8 mouse cellular contexts compared by ENCODE assay signal in genomic region chr17:34632261-34632691, GRCm38 (mm10). TPM values are rescaled to one million over a fixed set of nuclear protein-coding genes. Genes with fewer than 3 reads are reported as not detected.
A peak's percentile ranks its signal among the peaks of the same experiment; 100 is the strongest.
DNase-seq lines count a peak whose midpoint lies in the region; ATAC-seq and TF ChIP-seq lines count a peak whose summit lies in the region.

No protein-coding gene starts in this region.

- peaks cover 4% of the 10 kb centered on the region; the same call in 1 of the 2 replicates for H3K27me3 ChIP-seq in ES-Bruce4 (ENCODE audit: control insufficient read depth, insufficient read depth, low read length, poor library complexity, severe bottlenecking)
- H3K27me3 ChIP-seq in lung, embryonic 14.5 days (ENCODE audit: insufficient read depth, low read length): peaks cover 51% of the 10 kb centered on the region

- H3K27ac ChIP-seq in ES-Bruce4 (ENCODE audit: insufficient read depth, low read length): no peak overlapping the region
- H3K27ac ChIP-seq in lung, embryonic 14.5 days (ENCODE audit: low read depth): no peak overlapping the region

- H3K36me3 ChIP-seq in ES-Bruce4 (ENCODE audit: control insufficient read depth, insufficient read depth, low read length, poor library complexity, severe bottlenecking): no peaks in the 10 kb centered on the region
- H3K36me3 ChIP-seq in lung, embryonic 14.5 days (ENCODE audit: insufficient read depth): no peaks in the 10 kb centered on the region

- peak overlapping the region; percentile 75 for H3K4me3 ChIP-seq in ES-Bruce4 (ENCODE audit: low read depth, low read length)
- H3K4me3 ChIP-seq in lung, embryonic 14.5 days (ENCODE audit: low read depth, low read length): peak overlapping the region; percentile 37

- DNase-seq in cerebellum, adult 8-10 months: peak; percentile 87
- DNase-seq in layer of hippocampus, adult 9-11 months: peak; percentile 94
- DNase-seq in lung, embryonic 14.5 days: peak; percentile 80
- peak; percentile 91 for DNase-seq in thymus, postnatal 0 days (ENCODE audit: low spot score)

- WGBS in lung, embryonic 14.5 days: under 1% methylated on average over 26 of the region's 26 CpGs

- no peak for TF ChIP-seq EP300 in ES-Bruce4 (IDR thresholded peaks at IDR 0.05; ENCODE audit: insufficient read depth, low read depth, low read length)

- no peak for TF ChIP-seq CTCF in ES-Bruce4 (IDR thresholded peaks at IDR 0.05; ENCODE audit: low read depth, low read length)
- no peak for TF ChIP-seq CTCF in lung, embryonic 14.5 days (IDR thresholded peaks at IDR 0.05; ENCODE audit: low read depth)

- no peaks in the 10 kb centered on the region for H3K9me3 ChIP-seq in ES-Bruce4 (replicated peaks; ENCODE audit: control insufficient read depth, insufficient read depth, low read length, poor library complexity, severe bottlenecking)
- H3K9me3 ChIP-seq in lung, embryonic 14.5 days (ENCODE audit: low read depth, low read length): no peaks in the 10 kb centered on the region

- H3K9ac ChIP-seq in ES-Bruce4 (ENCODE audit: low read depth, poor library complexity, severe bottlenecking): peak overlapping the region; percentile 31
- peak overlapping the region; percentile 2; the same call in 1 of the 2 replicates for H3K9ac ChIP-seq in lung, embryonic 14.5 days

- H3K4me1 ChIP-seq in ES-Bruce4 (ENCODE audit: control insufficient read depth, insufficient read depth, low read length): no peaks in the 10 kb centered on the region
- peaks cover 10% of the 10 kb centered on the region; the same call in 1 of the 2 replicates for H3K4me1 ChIP-seq in lung, embryonic 14.5 days (ENCODE audit: insufficient read depth)

- peak; percentile 74 for ATAC-seq in frontal cortex, adult (ENCODE audit: low TSS enrichment)
- ATAC-seq in hematopoietic stem cell, adult 5-6 weeks (replicated peaks in 1 of 2; ENCODE audit: insufficient read depth in 1 of 2, low FRiP score in 2 of 2, low TSS enrichment in 1 of 2, low read depth in 1 of 2, poor library complexity in 2 of 2, severe bottlenecking in 2 of 2): peak; percentile 87
- peak; percentile 36 for ATAC-seq in lung, embryonic 14.5 days (ENCODE audit: insufficient read depth)
- ATAC-seq in neutrophil, adult 5-6 weeks (ENCODE audit: extremely low read depth, insufficient number of reproducible peaks, low FRiP score, poor library complexity, severe bottlenecking): peak; percentile 59

- TF ChIP-seq POLR2A in ES-Bruce4 (IDR thresholded peaks at IDR 0.05; ENCODE audit: insufficient read depth, low read length): peak; percentile 35

- H3K4me2 ChIP-seq in lung, embryonic 14.5 days: peak overlapping the region; percentile 67

RNA-seq across cellular contexts. Expression of gene Prrt1, which starts 2.9 kb away (rescaled TPM):
- not detected in 2 replicates for polyA plus RNA-seq in ES-Bruce4 (2011; ENCODE audit: insufficient read depth, insufficient read length, low read depth, missing spikeins)
- total RNA-seq in hematopoietic stem cell, adult 5-6 weeks (2017): 0.13 TPM in 1 of 2 replicates, not detected in the other
- polyA plus RNA-seq in lung, embryonic 14.5 days (2014; fragmentation: Nextera tagmentation; extraction: Ambion mirVana): 0.14 TPM in 1 of 2 replicates, not detected in the other
- total RNA-seq in neutrophil, adult 5-6 weeks (2017): 0.25 TPM in 1 of 2 replicates, not detected in the other
- 37.4 and 39.4 TPM in 2 replicates for polyA plus RNA-seq in thymus, postnatal 0 days (2015; fragmentation: Nextera tagmentation; extraction: Ambion mirVana)

RNA-seq across cellular contexts. Expression of gene Ppt2, which starts 4.0 kb away (rescaled TPM):
- 26.7 and 29.2 TPM in 2 replicates for polyA plus RNA-seq in ES-Bruce4 (2011; ENCODE audit: insufficient read depth, insufficient read length, low read depth, missing spikeins)
- total RNA-seq in hematopoietic stem cell, adult 5-6 weeks (2017): 23.2 and 27.6 TPM in 2 replicates
- 24.5 and 25.6 TPM in 2 replicates for polyA plus RNA-seq in lung, embryonic 14.5 days (2014; fragmentation: Nextera tagmentation; extraction: Ambion mirVana)
- 17.2 and 18.7 TPM in 2 replicates for total RNA-seq in neutrophil, adult 5-6 weeks (2017)
- 38.4 and 45.5 TPM in 2 replicates for polyA plus RNA-seq in thymus, postnatal 0 days (2015; fragmentation: Nextera tagmentation; extraction: Ambion mirVana)

RNA-seq across cellular contexts. Expression of gene Fkbpl, which starts 12.3 kb away (rescaled TPM):
- polyA plus RNA-seq in ES-Bruce4 (2011; ENCODE audit: insufficient read depth, insufficient read length, low read depth, missing spikeins): 11.0 and 16.5 TPM in 2 replicates
- 24.1 and 35.8 TPM in 2 replicates for total RNA-seq in hematopoietic stem cell, adult 5-6 weeks (2017)
- polyA plus RNA-seq in lung, embryonic 14.5 days (2014; fragmentation: Nextera tagmentation; extraction: Ambion mirVana): 9.7 and 11.1 TPM in 2 replicates
- 15.2 and 17.2 TPM in 2 replicates for total RNA-seq in neutrophil, adult 5-6 weeks (2017)
- 12.5 TPM in 2 replicates for polyA plus RNA-seq in thymus, postnatal 0 days (2015; fragmentation: Nextera tagmentation; extraction: Ambion mirVana)

RNA-seq across cellular contexts. Expression of gene Atf6b, which starts 14.7 kb away (rescaled TPM):
- polyA plus RNA-seq in ES-Bruce4 (2011; ENCODE audit: insufficient read depth, insufficient read length, low read depth, missing spikeins): 31.3 and 32.0 TPM in 2 replicates
- total RNA-seq in hematopoietic stem cell, adult 5-6 weeks (2017): 12.3 and 19.9 TPM in 2 replicates
- 66.5 and 74.8 TPM in 2 replicates for polyA plus RNA-seq in lung, embryonic 14.5 days (2014; fragmentation: Nextera tagmentation; extraction: Ambion mirVana)
- 26.9 and 27.4 TPM in 2 replicates for total RNA-seq in neutrophil, adult 5-6 weeks (2017)
- 56.6 and 60.8 TPM in 2 replicates for polyA plus RNA-seq in thymus, postnatal 0 days (2015; fragmentation: Nextera tagmentation; extraction: Ambion mirVana)

RNA-seq across cellular contexts. Expression of gene Egfl8, which starts 16.5 kb away (rescaled TPM):
- polyA plus RNA-seq in ES-Bruce4 (2011; ENCODE audit: insufficient read depth, insufficient read length, low read depth, missing spikeins): 0.85 and 1.1 TPM in 2 replicates
- 1.3 and 4.5 TPM in 2 replicates for total RNA-seq in hematopoietic stem cell, adult 5-6 weeks (2017)
- polyA plus RNA-seq in lung, embryonic 14.5 days (2014; fragmentation: Nextera tagmentation; extraction: Ambion mirVana): 1.5 and 2.1 TPM in 2 replicates
- total RNA-seq in neutrophil, adult 5-6 weeks (2017): 1.7 and 4.2 TPM in 2 replicates
- 3.1 and 3.3 TPM in 2 replicates for polyA plus RNA-seq in thymus, postnatal 0 days (2015; fragmentation: Nextera tagmentation; extraction: Ambion mirVana)

Comparison
In these comparisons a context has a peak if more than half of its experiments do, and no peak if none do; other contexts are left out.
1. ATAC-seq: peak in every context shown above with its lines; median percentile 87 in hematopoietic stem cell, adult 5-6 weeks; 74 in frontal cortex, adult; 59 in neutrophil, adult 5-6 weeks; 36 in lung, embryonic 14.5 days.
2. RNA of gene Prrt1, which starts 2.9 kb away (polyA plus RNA-seq): 37.4 to 39.4 TPM in thymus, postnatal 0 days; 0.14 TPM in lung, embryonic 14.5 days and not detected in ES-Bruce4; every median in the first group is over 10 times any median in the second.
3. Peak in every context shown above with its lines, with median percentiles within 50 percentile points of each other: DNase-seq.